Mouse (Mus musculus) ovary, postnatal 14 days (tissue): ENCODE results near the gene Zbed3.
A peak's percentile ranks its signal among the peaks of the same experiment; 100 is the strongest.

Source experiments
- DNase-seq: peaks from one replicate; pipeline ENCODE4 v3.0.0; 2022; ENCODE audit warnings: low spot score

Zbed3 gene

GRCm38 (mm10) chr13:95323400-95323799, at the start of gene Zbed3:
TSS of gene Zbed3 (plus strand) at chr13:95323612.
- no peak for DNase-seq

GRCm38 (mm10) chr13:95278426-95279025, 44.9 kb upstream of the Zbed3 start:
- DNase-seq: no peak

- DNase-seq: peak; percentile 15
Observed at GRCm38 (mm10) chr13:95281740-95282673, 41.4 kb upstream of the Zbed3 start.

GRCm38 (mm10) chr13:95286989-95287388, 36.4 kb upstream of the Zbed3 start:
- DNase-seq: peak; percentile 65

DNA sequence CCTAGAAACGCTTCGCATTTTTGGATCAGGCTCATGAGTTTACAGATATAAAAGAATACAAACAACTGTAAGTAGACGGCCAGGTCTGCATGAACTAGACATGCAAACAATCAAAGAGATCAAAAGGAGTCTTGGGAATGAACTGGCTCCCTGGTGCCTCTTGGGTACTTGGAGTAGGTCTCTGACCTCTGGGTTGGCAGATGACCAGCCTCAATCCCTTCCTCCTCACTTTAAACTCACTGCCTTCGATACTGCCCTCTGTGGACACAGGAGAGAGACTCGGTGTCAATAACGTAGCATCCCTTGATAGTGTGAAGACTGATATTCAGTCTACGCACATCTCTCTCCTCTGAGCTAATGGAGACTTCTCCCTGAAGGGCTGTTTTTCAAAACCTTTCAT, 35.4 kb upstream of the Zbed3 start:
- DNase-seq: no peak

DNA sequence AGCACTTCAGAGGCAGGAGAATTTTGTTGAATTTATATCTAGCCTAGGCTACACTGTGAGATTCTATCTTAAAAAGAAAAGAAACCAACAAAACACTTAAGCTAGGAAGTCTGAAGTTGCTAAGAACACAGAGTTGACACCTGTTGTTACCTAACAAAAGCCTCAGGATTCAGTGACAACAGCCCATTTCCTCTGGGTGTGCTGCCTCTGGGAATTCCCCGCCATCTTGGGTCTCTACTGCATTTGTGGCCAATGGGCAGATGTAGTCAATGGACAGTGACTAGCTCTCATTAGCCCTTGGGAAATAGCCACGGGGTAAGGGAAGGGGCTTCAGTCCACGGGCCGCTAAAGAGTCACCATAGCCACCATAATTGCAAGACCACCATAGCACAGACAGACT, 31.4 kb upstream of the Zbed3 start:
- DNase-seq: no peak

DNA sequence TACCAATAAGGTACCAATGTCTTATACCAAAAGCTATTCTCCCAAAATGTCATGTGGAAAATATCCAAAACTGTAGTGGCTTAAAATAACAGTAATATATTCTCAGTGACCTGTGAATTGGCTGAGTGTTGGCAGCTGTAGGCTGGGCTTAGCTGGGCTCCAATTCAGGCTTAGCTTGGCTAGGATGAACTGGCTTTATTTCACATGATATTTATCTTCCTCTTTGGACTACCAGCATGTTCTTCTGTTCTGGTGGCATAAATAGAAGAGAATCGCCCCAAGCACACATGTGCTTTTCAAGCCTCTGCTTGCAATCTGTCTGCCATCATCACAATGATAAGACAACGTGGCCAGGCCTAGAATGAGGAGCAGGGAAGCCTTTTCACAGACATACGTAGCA, 23.5 kb upstream of the Zbed3 start:
- no peak for DNase-seq

- no peak for DNase-seq
Observed at GRCm38 (mm10) chr13:95306596-95306995, 16.8 kb upstream of the Zbed3 start.

GRCm38 (mm10) chr13:95307100-95307655, 16.2 kb upstream of the Zbed3 start:
- DNase-seq: no peak

DNA sequence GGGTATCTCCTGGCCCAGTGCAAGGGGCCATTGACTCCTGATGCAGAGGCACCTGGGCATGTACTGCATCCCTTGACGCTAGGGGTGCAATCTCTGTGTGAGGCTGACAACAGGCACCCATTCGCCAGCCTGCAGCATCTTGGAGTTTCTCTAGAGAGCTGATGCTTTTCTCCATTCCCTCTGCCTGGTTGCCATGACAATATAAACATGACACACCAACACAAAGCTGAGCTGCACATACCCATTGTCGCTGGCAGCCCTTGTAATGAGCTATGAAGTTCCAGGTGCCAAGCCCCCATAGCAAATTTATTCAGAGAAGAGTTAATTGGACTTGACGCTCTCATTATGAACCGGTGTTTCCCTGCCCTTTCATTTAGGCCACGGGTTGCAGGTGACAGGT, 11.4 kb upstream of the Zbed3 start:
- DNase-seq: no peak

DNA sequence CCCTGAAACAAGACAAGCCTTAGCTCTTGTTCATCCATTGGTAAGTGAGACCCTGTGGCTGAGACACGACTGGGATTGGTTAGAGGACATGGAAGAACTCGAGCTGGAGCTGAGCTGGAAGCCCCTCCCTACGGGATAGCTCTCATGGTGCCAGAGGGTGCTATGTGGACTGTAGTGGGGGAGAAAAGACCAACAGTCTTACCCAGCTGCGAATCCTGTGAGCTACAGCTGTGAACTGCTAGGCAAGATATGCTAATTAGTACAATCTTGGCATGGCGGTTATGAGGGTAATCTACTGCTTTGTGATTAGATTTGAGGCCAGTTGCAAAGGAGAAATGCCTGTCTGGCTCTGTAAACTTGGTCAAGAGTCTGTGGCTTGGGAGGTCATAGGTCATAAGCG, 4.3 kb upstream of the Zbed3 start:
- no peak for DNase-seq

- DNase-seq: no peak
Observed at GRCm38 (mm10) chr13:95320451-95320850, 3.0 kb upstream of the Zbed3 start.

- DNase-seq: peak; percentile 51
Observed at GRCm38 (mm10) chr13:95323950-95324625, 676 bp downstream of the Zbed3 start.

GRCm38 (mm10) chr13:95324626-95325079, 1.2 kb downstream of the Zbed3 start:
- DNase-seq: no peak

- peak; percentile 72 for DNase-seq
Observed at GRCm38 (mm10) chr13:95325080-95325906, 1.9 kb downstream of the Zbed3 start.

- no peak for DNase-seq
Observed at GRCm38 (mm10) chr13:95325907-95326550, 2.6 kb downstream of the Zbed3 start.

DNA sequence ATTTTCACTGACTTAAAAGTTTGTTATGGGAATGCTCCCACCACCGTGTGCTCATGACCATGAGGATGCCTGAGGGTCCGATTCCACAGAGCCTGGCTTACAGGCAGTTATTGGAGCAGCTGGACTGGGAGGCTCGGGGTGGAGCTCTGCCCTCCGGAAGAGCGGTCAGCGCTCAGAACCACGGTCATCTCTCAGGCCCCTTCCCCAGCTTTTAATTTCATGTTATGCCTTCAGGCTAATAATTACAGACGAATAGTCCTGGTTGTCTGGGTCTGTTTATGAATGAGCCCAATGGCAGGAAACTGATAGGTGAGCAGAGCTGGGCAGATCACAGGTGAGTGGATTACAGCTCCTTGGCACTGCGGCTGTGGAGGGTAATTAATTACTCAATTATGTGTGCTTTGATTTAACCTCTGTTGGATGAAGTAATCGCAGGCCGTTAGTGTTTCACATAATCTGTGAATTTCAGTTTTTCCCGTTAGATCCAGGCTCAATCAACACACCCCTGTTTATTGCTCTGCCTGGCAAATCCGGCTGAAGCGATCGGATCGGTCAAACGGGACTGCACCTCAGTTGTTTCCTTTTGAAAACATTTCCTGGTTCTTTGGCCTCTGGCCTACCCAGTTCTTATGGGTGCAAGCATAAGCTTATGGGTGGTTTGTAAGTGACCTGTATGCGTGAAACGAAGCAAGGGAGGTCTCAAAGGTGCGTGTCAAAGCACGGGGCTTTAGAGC, 3.4 kb downstream of the Zbed3 start:
- DNase-seq: no peak

DNA sequence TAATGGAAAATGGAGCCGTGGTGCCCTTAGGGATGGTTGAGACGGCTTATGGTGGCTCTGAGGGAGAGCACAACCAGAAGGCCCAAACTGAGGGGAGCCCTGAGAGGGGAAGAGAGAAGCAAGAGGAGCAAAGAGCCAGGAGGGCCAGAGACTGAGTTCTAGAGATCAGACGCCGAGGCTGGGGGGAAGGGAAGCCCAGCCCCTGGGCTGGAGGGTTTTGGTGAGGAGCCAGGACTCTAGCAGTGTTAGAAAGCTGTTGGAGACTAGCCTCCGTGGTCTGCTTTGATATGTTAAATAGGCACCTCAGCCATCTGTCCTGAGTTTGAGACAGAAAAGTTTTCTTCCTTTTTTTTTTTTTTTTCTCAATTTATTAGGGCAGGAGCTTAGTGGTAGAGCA, 3.9 kb downstream of the Zbed3 start:
- no peak for DNase-seq

GRCm38 (mm10) chr13:95328767-95329166, 5.4 kb downstream of the Zbed3 start:
- DNase-seq: no peak

- DNase-seq: no peak
Observed at GRCm38 (mm10) chr13:95330507-95330906, 7.1 kb downstream of the Zbed3 start.
